ENCODE assay signal across 8 mouse cellular contexts in the genomic region with DNA sequence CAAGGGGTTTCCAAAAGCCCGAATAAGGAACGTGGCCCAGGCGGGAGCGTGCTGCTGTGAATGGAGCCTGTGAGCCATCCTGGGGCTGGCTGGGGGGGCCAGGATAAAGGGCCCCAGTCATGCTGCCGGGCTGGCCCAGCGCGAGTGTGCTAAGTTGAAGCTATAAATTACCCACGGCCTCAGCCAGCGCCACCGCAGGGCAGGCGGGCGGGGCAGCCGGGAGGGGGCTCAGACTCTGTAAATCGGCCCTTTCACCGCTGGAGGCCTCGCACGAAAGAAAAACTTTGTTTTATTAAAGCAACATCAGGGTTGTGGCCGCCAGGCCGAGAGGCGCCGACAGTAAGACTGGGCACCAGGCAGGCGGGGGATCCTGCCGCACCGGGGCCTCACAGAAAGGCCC. TPM values are rescaled to one million over a fixed set of nuclear protein-coding genes. Genes with fewer than 3 reads are reported as not detected.
DNase-seq lines count a peak whose midpoint lies in the region; ATAC-seq and TF ChIP-seq lines count a peak whose summit lies in the region.

No protein-coding gene starts in this region.

- no peak for TF ChIP-seq POLR2A in cerebellum, adult 2 months (IDR thresholded peaks at IDR 0.05; ENCODE audit: borderline replicate concordance, insufficient read depth, low read length)

- no peak overlapping the region; the same call in 1 of the 2 replicates for H3K9ac ChIP-seq in hindbrain, embryonic 12.5 days

- no peaks in the 10 kb centered on the region for H3K9me3 ChIP-seq in hindbrain, embryonic 12.5 days (replicated peaks)

- no peak for ATAC-seq in hindbrain, embryonic 12.5 days (ENCODE audit: low FRiP score)

- no peaks in the 10 kb centered on the region for H3K36me3 ChIP-seq in hindbrain, embryonic 12.5 days

- H3K27ac ChIP-seq in gastrocnemius, adult 2 months: peak overlapping the region; percentile 24
- H3K27ac ChIP-seq in hindbrain, embryonic 12.5 days: peak overlapping the region; percentile 72
- H3K27ac ChIP-seq in cerebellum, adult 2 months (ENCODE audit: insufficient read depth, low read length): no peak overlapping the region

- H3K4me3 ChIP-seq in gastrocnemius, adult 2 months: peak overlapping the region; percentile 23
- H3K4me3 ChIP-seq in hindbrain, embryonic 12.5 days: peak overlapping the region; percentile 6; the same call in 1 of the 2 replicates
- no peak overlapping the region for H3K4me3 ChIP-seq in cerebellum, adult 2 months (replicated peaks; ENCODE audit: insufficient read depth, low read depth, low read length)

- intact Hi-C loops in gastrocnemius, adult 2 months (cut with DNase I): no loop called here
- intact Hi-C loops in left cerebral cortex, postnatal 25 days (cut with DNase I): no loop called here

- H3K4me2 ChIP-seq in hindbrain, embryonic 12.5 days (replicated peaks): peak overlapping the region; percentile 32

- peak; percentile 50 for DNase-seq in gastrocnemius, adult 2 months
- DNase-seq in gastrocnemius, postnatal 25 days: no peak
- peak; percentile 78 for DNase-seq in embryo, embryonic 10.5 days (ENCODE audit: low spot score)
- DNase-seq in mesoderm, embryonic 11.5 days (ENCODE audit: low read depth, low spot score): peak; percentile 82
- no peak for DNase-seq in frontal cortex, postnatal 14 days (ENCODE audit: low spot score in 2 of 2)
- no peak for DNase-seq in left cerebral cortex, postnatal 25 days (ENCODE audit: low spot score in 2 of 2)
- no peak for DNase-seq in cerebellum, adult 2 months

- peaks cover 78% of the 10 kb centered on the region for H3K4me1 ChIP-seq in hindbrain, embryonic 12.5 days
- no peaks in the 10 kb centered on the region; the same call in 1 of the 2 replicates for H3K4me1 ChIP-seq in cerebellum, adult 2 months (ENCODE audit: control insufficient read depth, insufficient read depth, low read length)

- peaks cover 75% of the 10 kb centered on the region for H3K27me3 ChIP-seq in hindbrain, embryonic 12.5 days
- H3K27me3 ChIP-seq in cerebellum, adult 2 months (ENCODE audit: control insufficient read depth, insufficient read depth, low read length): peaks cover 1% of the 10 kb centered on the region; the same call in 1 of the 2 replicates

- no peak for TF ChIP-seq CTCF in gastrocnemius, adult 2 months (IDR thresholded peaks at IDR 0.05)
- TF ChIP-seq CTCF in cerebellum, adult 2 months (IDR thresholded peaks at IDR 0.05; ENCODE audit: borderline replicate concordance, insufficient read depth, low read depth, low read length): no peak

- WGBS in hindbrain, embryonic 12.5 days: 2% methylated on average over 24 of the region's 24 CpGs
- WGBS in cerebellum, adult 2 months: 25% methylated on average over 24 of the region's 24 CpGs

RNA-seq across cellular contexts. Expression of a gene that starts 29.1 kb away (rescaled TPM):
- 1 to 10 TPM; 3.0 to 7.6 TPM for total RNA-seq in gastrocnemius, adult 2 months (2021)
- 1 to 10 TPM; 2.1 to 3.8 TPM for total RNA-seq in gastrocnemius, postnatal 25 days (2021)
- polyA plus RNA-seq in hindbrain, embryonic 12.5 days (2016; fragmentation: Nextera tagmentation; extraction: Ambion mirVana): 63.6 and 68.4 TPM in 2 replicates
- total RNA-seq in left cerebral cortex, postnatal 25 days (2021): 100 to 1,000 TPM; 108 to 126 TPM
- polyA plus RNA-seq in cerebellum, adult 2 months (2012; rRNA removed): 128 and 147 TPM in 2 replicates

RNA-seq across cellular contexts. Expression of a gene that starts 34.2 kb away (rescaled TPM):
- total RNA-seq in gastrocnemius, adult 2 months (2021): 10 to 100 TPM in 1 of 2 experiments, 1 to 10 TPM in 1; 9.0 to 11.7 TPM
- 1 to 10 TPM; 8.0 to 8.2 TPM for total RNA-seq in gastrocnemius, postnatal 25 days (2021)
- 33.3 and 33.8 TPM in 2 replicates for polyA plus RNA-seq in hindbrain, embryonic 12.5 days (2016; fragmentation: Nextera tagmentation; extraction: Ambion mirVana)
- 10 to 100 TPM; 25.6 to 27.6 TPM for total RNA-seq in left cerebral cortex, postnatal 25 days (2021)
- 50.1 and 50.2 TPM in 2 replicates for polyA plus RNA-seq in cerebellum, adult 2 months (2012; rRNA removed)

RNA-seq across cellular contexts. Expression of a gene that starts 34.5 kb away (rescaled TPM):
- 1 to 10 TPM in 1 of 2 experiments, under 1 TPM in 1; 0.97 to 1.3 TPM for total RNA-seq in gastrocnemius, adult 2 months (2021)
- total RNA-seq in gastrocnemius, postnatal 25 days (2021): 1 to 10 TPM; 1.7 to 2.5 TPM
- polyA plus RNA-seq in hindbrain, embryonic 12.5 days (2016; fragmentation: Nextera tagmentation; extraction: Ambion mirVana): 161 TPM in 2 replicates
- total RNA-seq in left cerebral cortex, postnatal 25 days (2021): 1 to 10 TPM; 5.5 to 5.9 TPM
- polyA plus RNA-seq in cerebellum, adult 2 months (2012; rRNA removed): 9.2 and 9.8 TPM in 2 replicates

RNA-seq across cellular contexts. Expression of a gene that starts 40.0 kb away (rescaled TPM):
- 1 to 10 TPM; 6.3 to 7.7 TPM for total RNA-seq in gastrocnemius, adult 2 months (2021)
- 1 to 10 TPM; 7.3 to 8.2 TPM for total RNA-seq in gastrocnemius, postnatal 25 days (2021)
- 182 and 186 TPM in 2 replicates for polyA plus RNA-seq in hindbrain, embryonic 12.5 days (2016; fragmentation: Nextera tagmentation; extraction: Ambion mirVana)
- 10 to 100 TPM; 23.3 to 23.6 TPM for total RNA-seq in left cerebral cortex, postnatal 25 days (2021)
- polyA plus RNA-seq in cerebellum, adult 2 months (2012; rRNA removed): 39.4 and 41.8 TPM in 2 replicates

Comparison
In these comparisons a context has a peak if more than half of its experiments do, and no peak if none do; other contexts are left out.
1. DNase-seq: peak in gastrocnemius, adult 2 months (single experiment), embryo, embryonic 10.5 days (single experiment) and mesoderm, embryonic 11.5 days (single experiment); none in gastrocnemius, postnatal 25 days (single experiment), frontal cortex, postnatal 14 days (0 of 2), left cerebral cortex, postnatal 25 days (0 of 2) and cerebellum, adult 2 months (0 of 2).
2. RNA of a gene that starts 29.1 kb away (total RNA-seq): 108 to 126 TPM in left cerebral cortex, postnatal 25 days; 3.0 to 7.6 TPM in gastrocnemius, adult 2 months and 2.1 to 3.8 TPM in gastrocnemius, postnatal 25 days; every median in the first group is over 10 times any median in the second.